21 mouse cellular contexts compared by ENCODE assay signal in genomic region chr10:40170141-40170558, GRCm38 (mm10). TPM values are rescaled to one million over a fixed set of nuclear protein-coding genes. Genes with fewer than 3 reads are reported as not detected.
DNase-seq lines count a peak whose midpoint lies in the region; ATAC-seq and TF ChIP-seq lines count a peak whose summit lies in the region.
"Had no signal": no experiment of that assay in that cellular context is flagged by ENCODE, and none has a peak within 500 bp of the region (broad histone marks: within the 10 kb centered on the region; RNA-seq: fewer than 3 reads in every experiment).

No protein-coding gene starts in this region.

- WGBS in intestine, postnatal 0 days, result 85% methylated on average over 4 of the region's 4 CpGs

- no peak for TF ChIP-seq POLR2A in brain, embryonic 14.5 days (IDR thresholded peaks at IDR 0.05; ENCODE audit: borderline replicate concordance, extremely low read depth, insufficient read depth, insufficient read length, poor library complexity, severe bottlenecking)

- H3K4me1 ChIP-seq in intestine, postnatal 0 days (replicated peaks; ENCODE audit: control insufficient read depth, insufficient read depth, low read length), result no peaks in the 10 kb centered on the region; the same call in 1 of the 2 replicates
- H3K4me1 ChIP-seq: kidney, embryonic 15.5 days had no signal

- 0 out of 2 replicates have a peak, but pooled peaks have one; percentile 16 for ATAC-seq in intestine, postnatal 0 days
- ATAC-seq in erythroid progenitor cell, adult 5-6 weeks (replicated peaks; ENCODE audit: low FRiP score, poor library complexity, severe bottlenecking), result no peak

- intact Hi-C loops in heart, postnatal 36 days (cut with DNase I), result no loop called here
- intact Hi-C loops in left cerebral cortex, postnatal 4 days (cut with DNase I), result no loop called here

- no peaks in the 10 kb centered on the region for H3K9me3 ChIP-seq in intestine, postnatal 0 days (ENCODE audit: control insufficient read depth)
- H3K9me3 ChIP-seq: embryonic facial prominence, embryonic 15.5 days; kidney, embryonic 15.5 days; limb, embryonic 15.5 days; liver, embryonic 15.5 days; midbrain, embryonic 12.5 days had no signal

- no peak overlapping the region for H3K27ac ChIP-seq in intestine, postnatal 0 days (ENCODE audit: low read depth, low read length)
- H3K27ac ChIP-seq: embryonic facial prominence, embryonic 15.5 days; gastrocnemius, adult 2 months; heart, adult 2 months; kidney, embryonic 15.5 days; limb, embryonic 15.5 days; liver, embryonic 15.5 days; midbrain, embryonic 12.5 days; stomach, postnatal 0 days had no signal

- peak; percentile 81 for DNase-seq in heart, adult 11 months
- DNase-seq in heart, postnatal 36 days, result no peak
- DNase-seq in left cerebral cortex, postnatal 4 days, result peak; percentile 19
- no peak for DNase-seq in left cerebral cortex, adult 11 months (ENCODE audit: low spot score)
- peak; percentile 53 for DNase-seq in brain, embryonic 14.5 days (ENCODE audit: low read depth)
- DNase-seq: adrenal gland, adult 2 months; cerebellum, postnatal 36 days; gastrocnemius, adult 2 months; heart, adult 2 months; heart, postnatal 4 days; kidney, postnatal 4 days; retina, postnatal 1 day had no signal

- no peak overlapping the region for H3K4me3 ChIP-seq in intestine, postnatal 0 days (ENCODE audit: low read depth, low read length)
- H3K4me3 ChIP-seq: embryonic facial prominence, embryonic 15.5 days; gastrocnemius, adult 2 months; heart, adult 2 months; kidney, embryonic 15.5 days; limb, embryonic 15.5 days; liver, embryonic 15.5 days; midbrain, embryonic 12.5 days; myocyte had no signal

- no peak for TF ChIP-seq CTCF in brain, embryonic 14.5 days (IDR thresholded peaks at IDR 0.05; ENCODE audit: borderline replicate concordance, extremely low read depth, insufficient read depth, insufficient read length)
- TF ChIP-seq CTCF in intestine, postnatal 0 days (IDR thresholded peaks at IDR 0.05; ENCODE audit: low read depth), result no peak

- H3K9ac ChIP-seq in intestine, postnatal 0 days (ENCODE audit: low read depth, low read length), result no peak overlapping the region
- H3K9ac ChIP-seq: embryonic facial prominence, embryonic 15.5 days; kidney, embryonic 15.5 days; limb, embryonic 15.5 days; liver, embryonic 15.5 days; midbrain, embryonic 12.5 days had no signal

- H3K4me2 ChIP-seq in intestine, postnatal 0 days (replicated peaks; ENCODE audit: low read depth), result no peak overlapping the region
- H3K4me2 ChIP-seq: embryonic facial prominence, embryonic 15.5 days; kidney, embryonic 15.5 days; limb, embryonic 15.5 days; liver, embryonic 15.5 days; midbrain, embryonic 12.5 days had no signal

- no peaks in the 10 kb centered on the region for H3K27me3 ChIP-seq in intestine, postnatal 0 days (replicated peaks; ENCODE audit: control insufficient read depth, insufficient read depth, low read length)
- H3K27me3 ChIP-seq: embryonic facial prominence, embryonic 15.5 days; kidney, embryonic 15.5 days; limb, embryonic 15.5 days; midbrain, embryonic 12.5 days had no signal

- no peaks in the 10 kb centered on the region for H3K36me3 ChIP-seq in intestine, postnatal 0 days (ENCODE audit: control insufficient read depth, insufficient read depth)
- H3K36me3 ChIP-seq: embryonic facial prominence, embryonic 15.5 days; kidney, embryonic 15.5 days; limb, embryonic 15.5 days; liver, embryonic 15.5 days; midbrain, embryonic 12.5 days had no signal

RNA-seq across cellular contexts. Expression of gene Slc16a10, which starts 28.1 kb away (rescaled TPM):
- 10 to 100 TPM; 17.8 to 23.8 TPM for total RNA-seq in heart, postnatal 36 days (2021)
- 1 to 10 TPM; 3.7 to 3.8 TPM for total RNA-seq in left cerebral cortex, postnatal 4 days (2021)
- 3.0 and 7.5 TPM in 2 replicates for polyA plus RNA-seq in brain, embryonic 14.5 days (2012; rRNA removed)
- 57.5 and 59.5 TPM in 2 replicates for polyA plus RNA-seq in intestine, postnatal 0 days (2015; fragmentation: Nextera tagmentation; extraction: Ambion mirVana)
- total RNA-seq in erythroid progenitor cell, adult 5-6 weeks (2015; ENCODE audit: low replicate concordance), result 431 and 444 TPM in 2 replicates
- 329 and 368 TPM in 2 replicates for total RNA-seq in erythroid progenitor cell, adult 5-6 weeks (2017; ENCODE audit: low replicate concordance)

Comparison
In these comparisons a context has a peak if more than half of its experiments do, and no peak if none do; other contexts are left out.
1. DNase-seq: peak in heart, adult 11 months (single experiment), left cerebral cortex, postnatal 4 days (single experiment) and brain, embryonic 14.5 days (single experiment); none in heart, postnatal 36 days (0 of 2) and left cerebral cortex, adult 11 months (single experiment).
2. RNA of gene Slc16a10, which starts 28.1 kb away (total RNA-seq): 329 to 444 TPM in erythroid progenitor cell, adult 5-6 weeks; 17.8 to 23.8 TPM in heart, postnatal 36 days and 3.7 to 3.8 TPM in left cerebral cortex, postnatal 4 days; every median in the first group is over 10 times any median in the second.